Mouse (Mus musculus): Measurements from ENCODE around the gene Rgcc. TPM values are rescaled to one million over a fixed set of nuclear protein-coding genes. Genes with fewer than 3 reads are reported as not detected.

Gene Rgcc
- polyA plus RNA-seq, 1 experiment = 0.60 TPM

GRCm38 (mm10) chr14:79255786-79256185 is 45.7 kb downstream of the Rgcc start:
- no peaks in the 10 kb centered on the region for H3K4me1 ChIP-seq (ENCODE audit: control insufficient read depth, insufficient read depth, low read length)
- TF ChIP-seq POLR2A (IDR thresholded peaks at IDR 0.05; ENCODE audit: borderline replicate concordance, low read depth, low read length) (no peak), CTCF (IDR thresholded peaks at IDR 0.05; ENCODE audit: low read depth, low read length) (no peak)
- no peak overlapping the region for H3K4me3 ChIP-seq (ENCODE audit: insufficient read depth, low read length)
- no peak overlapping the region for H3K27ac ChIP-seq (ENCODE audit: insufficient read depth, low read depth, low read length)

GRCm38 (mm10) chr14:79251727-79252285 is 49.6 kb downstream of the Rgcc start:
- no peak overlapping the region for H3K27ac ChIP-seq (ENCODE audit: insufficient read depth, low read depth, low read length)

GRCm38 (mm10) chr14:79244571-79244970 is 56.9 kb downstream of the Rgcc start:
- H3K4me1 ChIP-seq (ENCODE audit: control insufficient read depth, insufficient read depth, low read length) = peaks cover 4% of the 10 kb centered on the region
- no peak overlapping the region for H3K4me3 ChIP-seq (ENCODE audit: insufficient read depth, low read length)
- no peak overlapping the region for H3K27ac ChIP-seq (ENCODE audit: insufficient read depth, low read depth, low read length)
- no peak for TF ChIP-seq POLR2A (IDR thresholded peaks at IDR 0.05; ENCODE audit: borderline replicate concordance, low read depth, low read length)
- no peak for TF ChIP-seq CTCF (IDR thresholded peaks at IDR 0.05; ENCODE audit: low read depth, low read length)

More at GRCm38 (mm10) chr14:79251727-79252285, 49.6 kb downstream of the Rgcc start:
- Histone ChIP-seq H3K4me1 (ENCODE audit: control insufficient read depth, insufficient read depth, low read length) (no peaks in the 10 kb centered on the region), H3K4me3 (ENCODE audit: insufficient read depth, low read length) (no peak overlapping the region)
- no peak for TF ChIP-seq POLR2A (IDR thresholded peaks at IDR 0.05; ENCODE audit: borderline replicate concordance, low read depth, low read length)
- TF ChIP-seq CTCF (IDR thresholded peaks at IDR 0.05; ENCODE audit: low read depth, low read length) = no peak

GRCm38 (mm10) chr14:79243038-79243883 is 58.2 kb downstream of the Rgcc start:
- no peak overlapping the region for H3K27ac ChIP-seq (ENCODE audit: insufficient read depth, low read depth, low read length)
- no peak overlapping the region for H3K4me3 ChIP-seq (ENCODE audit: insufficient read depth, low read length)
- no peak for TF ChIP-seq POLR2A (IDR thresholded peaks at IDR 0.05; ENCODE audit: borderline replicate concordance, low read depth, low read length)
- TF ChIP-seq CTCF (IDR thresholded peaks at IDR 0.05; ENCODE audit: low read depth, low read length) = no peak
- H3K4me1 ChIP-seq (ENCODE audit: control insufficient read depth, insufficient read depth, low read length) = peaks cover 4% of the 10 kb centered on the region

- H3K4me3 ChIP-seq (ENCODE audit: insufficient read depth, low read length) = no peak overlapping the region
- no peak for TF ChIP-seq POLR2A (IDR thresholded peaks at IDR 0.05; ENCODE audit: borderline replicate concordance, low read depth, low read length)
- TF ChIP-seq CTCF (IDR thresholded peaks at IDR 0.05; ENCODE audit: low read depth, low read length) = no peak
- no peak overlapping the region for H3K27ac ChIP-seq (ENCODE audit: insufficient read depth, low read depth, low read length)
- H3K4me1 ChIP-seq (ENCODE audit: control insufficient read depth, insufficient read depth, low read length) = peaks cover 4% of the 10 kb centered on the region
These were observed 59.1 kb downstream of the Rgcc start for GRCm38 (mm10) chr14:79242386-79242720.

GRCm38 (mm10) chr14:79241656-79242385 is 59.6 kb downstream of the Rgcc start:
- Histone ChIP-seq H3K4me3 (ENCODE audit: insufficient read depth, low read length) (no peak overlapping the region), H3K27ac (ENCODE audit: insufficient read depth, low read depth, low read length) (no peak overlapping the region), H3K4me1 (ENCODE audit: control insufficient read depth, insufficient read depth, low read length) (peaks cover 4% of the 10 kb centered on the region)
- TF ChIP-seq CTCF (IDR thresholded peaks at IDR 0.05; ENCODE audit: low read depth, low read length) (no peak), POLR2A (IDR thresholded peaks at IDR 0.05; ENCODE audit: borderline replicate concordance, low read depth, low read length) (no peak)

- TF ChIP-seq POLR2A (IDR thresholded peaks at IDR 0.05; ENCODE audit: borderline replicate concordance, low read depth, low read length) (no peak), CTCF (IDR thresholded peaks at IDR 0.05; ENCODE audit: low read depth, low read length) (no peak)
- Histone ChIP-seq H3K4me3 (ENCODE audit: insufficient read depth, low read length) (no peak overlapping the region), H3K4me1 (ENCODE audit: control insufficient read depth, insufficient read depth, low read length) (peaks cover 4% of the 10 kb centered on the region), H3K27ac (ENCODE audit: insufficient read depth, low read depth, low read length) (no peak overlapping the region)
These were observed 60.3 kb downstream of the Rgcc start for GRCm38 (mm10) chr14:79241057-79241570.

GRCm38 (mm10) chr14:79239402-79239801 is 62.0 kb downstream of the Rgcc start:
- TF ChIP-seq CTCF (IDR thresholded peaks at IDR 0.05; ENCODE audit: low read depth, low read length) (no peak), POLR2A (IDR thresholded peaks at IDR 0.05; ENCODE audit: borderline replicate concordance, low read depth, low read length) (no peak)
- H3K27ac ChIP-seq (ENCODE audit: insufficient read depth, low read depth, low read length) = no peak overlapping the region
- H3K4me3 ChIP-seq (ENCODE audit: insufficient read depth, low read length) = no peak overlapping the region
- peaks cover 4% of the 10 kb centered on the region for H3K4me1 ChIP-seq (ENCODE audit: control insufficient read depth, insufficient read depth, low read length)

Other genes with a start within 250 kb of the Rgcc start
- not detected in 2 replicates for gene Zfp957, start 54.3 kb downstream of the Rgcc start, polyA plus RNA-seq (2012; ENCODE audit: insufficient read depth, insufficient read length, missing spikeins)
- 24.1 and 25.4 TPM in 2 replicates for gene Naa16, start 89.1 kb upstream of the Rgcc start, polyA plus RNA-seq (2012; ENCODE audit: insufficient read depth, insufficient read length, missing spikeins)
- 6.6 and 8.3 TPM in 2 replicates for gene Mtrf1, start 96.1 kb upstream of the Rgcc start, polyA plus RNA-seq (2012; ENCODE audit: insufficient read depth, insufficient read length, missing spikeins)
- gene Kbtbd7, start 124.9 kb upstream of the Rgcc start, polyA plus RNA-seq (2012; ENCODE audit: insufficient read depth, insufficient read length, missing spikeins) = 6.5 and 8.7 TPM in 2 replicates
- gene Kbtbd6, start 150.2 kb upstream of the Rgcc start, polyA plus RNA-seq (2012; ENCODE audit: insufficient read depth, insufficient read length, missing spikeins) = 0.50 and 1.0 TPM in 2 replicates
- gene Elf1, start 179.5 kb upstream of the Rgcc start, polyA plus RNA-seq (2012; ENCODE audit: insufficient read depth, insufficient read length, missing spikeins) = 69.9 and 74.0 TPM in 2 replicates
- gene Wbp4, start 179.9 kb upstream of the Rgcc start, polyA plus RNA-seq (2012; ENCODE audit: insufficient read depth, insufficient read length, missing spikeins) = 41.3 and 55.2 TPM in 2 replicates

Data from bone marrow macrophage, adult 2 months (primary cell).